Mouse (Mus musculus): ENCODE data around the gene Arhgap36. TPM values are rescaled to one million over a fixed set of nuclear protein-coding genes. Genes with fewer than 3 reads are reported as not detected.

Arhgap36 gene
- polyA plus RNA-seq, 1 experiment = not detected

DNA sequence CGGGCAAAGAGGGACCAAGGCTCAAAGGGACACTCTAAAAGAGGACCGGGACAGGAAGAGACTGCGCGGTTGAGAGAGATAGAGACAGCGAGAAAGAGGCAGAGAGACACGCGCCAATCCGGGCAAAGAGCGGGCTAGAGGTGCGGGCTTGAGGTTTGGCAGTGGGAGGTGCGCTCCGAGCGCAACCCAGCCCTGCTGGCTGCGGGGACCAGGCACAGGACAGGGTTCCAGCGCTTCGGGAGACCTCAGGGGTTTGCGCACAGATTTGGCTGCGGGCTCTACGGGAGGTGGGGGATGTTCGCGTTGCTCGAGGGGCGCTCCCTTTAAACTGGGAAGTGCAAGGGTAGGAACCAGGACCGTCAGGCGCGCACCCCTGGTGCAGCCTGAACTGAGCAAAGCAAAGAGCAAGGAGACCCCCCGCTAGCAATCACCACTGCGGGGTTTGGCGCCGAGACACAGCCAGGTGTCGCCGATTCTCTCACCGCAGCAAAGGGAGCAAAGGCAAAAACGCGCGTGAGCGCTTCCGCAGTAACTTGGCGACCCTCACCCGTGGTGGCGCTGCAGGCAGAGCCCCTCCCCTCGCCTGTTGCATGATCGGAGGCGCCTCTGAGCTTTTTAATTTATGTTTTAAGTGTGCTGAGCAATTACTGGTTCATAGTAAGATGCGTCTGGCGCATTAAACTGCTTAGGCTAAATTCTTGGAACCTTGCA is 30.1 kb downstream of the Arhgap36 start:
- DNase-seq = no peak
- Histone ChIP-seq H3K27me3 (ENCODE audit: control insufficient read depth, insufficient read depth, low read length) (no peaks in the 10 kb centered on the region; the same call in 1 of the 2 replicates), H3K36me3 (ENCODE audit: control insufficient read depth, insufficient read depth, low read length) (no peaks in the 10 kb centered on the region), H3K4me3 (ENCODE audit: control insufficient read depth, insufficient read depth, low read length) (no peak overlapping the region), H3K27ac (ENCODE audit: control insufficient read depth, insufficient read depth, low read length) (no peak overlapping the region), H3K4me1 (replicated peaks; ENCODE audit: control insufficient read depth, insufficient read depth, low read length) (no peaks in the 10 kb centered on the region)
- TF ChIP-seq POLR2A (IDR thresholded peaks at IDR 0.05; ENCODE audit: control insufficient read depth, extremely low read depth, insufficient read depth, low read length, poor library complexity) = no peak
- no peak for TF ChIP-seq CTCF (IDR thresholded peaks at IDR 0.05; ENCODE audit: borderline replicate concordance, control insufficient read depth, extremely low read depth, insufficient read depth, low read length, poor library complexity)
- 3% methylated on average over 40 of the region's 46 CpGs for WGBS

Other genes starting within 250 kb of the Arhgap36 start
- 6.8 and 11.4 TPM in 2 replicates for gene Enox2, start 175.7 kb upstream of the Arhgap36 start, polyA plus RNA-seq (2012; rRNA removed)
- gene Olfr1320, start 208.4 kb downstream of the Arhgap36 start, polyA plus RNA-seq (2012; rRNA removed) = not detected in 2 replicates

Measured in thymus, adult 2 months (tissue).